Mouse (Mus musculus) lung, postnatal 36 days (tissue): Measurements from ENCODE around the gene Dcx.

Experiments
- DNase-seq: peaks from one replicate; pipeline ENCODE4 v3.0.0; 2022; ENCODE audit warnings: mixed read lengths

Dcx gene

GRCm38 (mm10) chrX:143826521-143826920 is 106.6 kb downstream of the Dcx start:
- DNase-seq: no peak

DNA sequence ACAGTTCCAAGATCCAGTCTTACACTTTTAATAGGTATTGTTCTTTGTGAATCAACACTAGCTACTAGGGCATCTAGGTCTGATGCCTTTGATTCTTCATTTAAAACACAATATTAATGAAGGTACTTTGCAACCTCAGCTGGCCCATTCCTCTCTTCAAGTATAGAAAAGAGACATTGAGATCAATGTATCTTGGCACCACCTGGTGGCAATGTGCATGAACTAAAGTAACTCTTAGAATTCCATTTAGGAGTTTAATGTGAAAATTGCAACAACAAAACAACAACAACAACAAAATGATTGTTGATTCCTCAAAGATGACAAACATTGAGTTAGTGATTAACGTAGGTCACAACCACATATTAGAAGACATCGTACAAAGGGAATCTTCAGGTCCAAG is 114.2 kb downstream of the Dcx start:
- no peak for DNase-seq

- no peak for DNase-seq
Measured at GRCm38 (mm10) chrX:143815948-143816347, 117.2 kb downstream of the Dcx start.
